Mouse (Mus musculus) embryonic facial prominence, embryonic 14.5 days (tissue): ENCODE results near the gene Cavin4. TPM values are rescaled to one million over a fixed set of nuclear protein-coding genes. Genes with fewer than 3 reads are reported as not detected.
A peak's percentile ranks its signal among the peaks of the same experiment; 100 is the strongest.

Source experiments
- ATAC-seq: fragments of 200-750 bp; cut with Nextera tagmentation; 2 replicates; pipeline ENCODE4 v1.8.0; 2017; ENCODE audit warnings: low read depth, moderate number of reproducible peaks, moderate TSS enrichment
- DNase-seq: peaks from one replicate; pipeline ENCODE4 v3.0.0-alpha.2; 2015; ENCODE audit warnings: low spot score
- H3K27ac ChIP-seq: fragments of 300-500 bp; sonication (generic); replicated peaks from 2 replicates; pipeline ENCODE4 v1.5.1; 2014; ENCODE audit warnings: low read depth, mild to moderate bottlenecking, low read length, moderate library complexity
- H3K27me3 ChIP-seq: fragments of 300-500 bp; sonication (generic); replicated peaks from 2 replicates; pipeline ENCODE4 v1.6.1; 2014; ENCODE audit warnings: low read length; ENCODE audit not compliant: control insufficient read depth, insufficient read depth
- H3K36me3 ChIP-seq: fragments of 300-500 bp; sonication (generic); 2 replicates; pipeline ENCODE4 v1.6.1; 2014; ENCODE audit warnings: low read length, mixed read lengths; ENCODE audit not compliant: control insufficient read depth, insufficient read depth
- H3K4me1 ChIP-seq: fragments of 300-500 bp; sonication (generic); 2 replicates; pipeline ENCODE4 v1.6.1; 2014; ENCODE audit warnings: antibody characterized with exemption, low read length; ENCODE audit not compliant: control insufficient read depth, insufficient read depth
- H3K4me2 ChIP-seq: fragments of 300-500 bp; sonication (generic); 2 replicates; pipeline ENCODE4 v1.6.1; 2014; ENCODE audit warnings: low read depth, mild to moderate bottlenecking, low read length, moderate library complexity, mixed read lengths
- H3K4me3 ChIP-seq: fragments of 300-500 bp; sonication (generic); 2 replicates; pipeline ENCODE4 v1.5.1; 2014; ENCODE audit warnings: low read depth, mild to moderate bottlenecking, low read length
- H3K9ac ChIP-seq: fragments of 300-500 bp; sonication (generic); 2 replicates; pipeline ENCODE4 v1.6.1; 2014; ENCODE audit warnings: low read depth, mild to moderate bottlenecking, low read length, moderate library complexity, mixed read lengths
- H3K9me3 ChIP-seq: fragments of 300-500 bp; sonication (generic); 2 replicates; pipeline ENCODE4 v1.6.1; 2016; ENCODE audit warnings: low read length; ENCODE audit not compliant: control insufficient read depth
- WGBS: fragments of 180-500 bp; shearing (Covaris S2); extraction: QIAGEN DNeasy Blood & Tissue Kit; methylation state at CpG from one replicate; pipeline ENCODE4 v1.1.7; 2014; 5-methylcytosine and 5-hydroxymethylcytosine counted together
- polyA plus RNA-seq: library from polyadenylated mRNA; unstranded; fragments of >200 nt; fragmentation: Nextera tagmentation; extraction: Ambion mirVana; gene quantifications from 2 replicates; pipeline ENCODE4 v1.2.1, GENCODE M21; 2014

The Cavin4 gene
- polyA plus RNA-seq, 1 experiment from 2014 or later: 32.4 TPM

DNA sequence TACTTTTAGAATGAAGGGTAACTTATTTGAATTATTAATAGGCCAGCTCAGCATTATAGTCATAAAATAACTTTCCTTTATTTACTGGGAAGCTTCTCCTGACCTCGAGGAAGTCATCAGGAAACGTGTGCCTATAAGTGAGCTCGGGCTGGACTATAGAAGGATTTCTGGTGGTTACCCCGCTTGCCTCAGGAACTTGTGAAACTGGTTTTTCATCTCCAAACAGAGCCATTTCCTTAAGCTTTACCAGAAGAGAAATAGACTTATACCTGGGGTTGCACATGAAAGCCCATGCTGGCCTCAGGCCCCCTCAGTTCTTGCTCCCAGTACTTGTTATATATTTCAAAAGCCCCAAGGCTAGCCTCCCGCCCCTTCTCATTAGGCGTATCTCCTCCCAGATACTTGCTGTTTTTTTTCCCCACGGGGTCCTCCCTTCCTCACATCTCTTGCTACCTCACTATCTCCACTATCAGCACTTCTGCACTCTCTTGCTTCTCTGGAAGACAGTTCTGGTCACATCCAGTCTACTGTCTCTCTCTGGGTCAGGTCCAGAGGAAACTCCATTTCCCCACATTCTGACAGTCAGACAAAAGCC is 21.4 kb downstream of the Cavin4 start:
- H3K4me3 ChIP-seq: no peak overlapping the region
- DNase-seq (peak; percentile 42), ATAC-seq (0 out of 2 replicates have a peak, but pooled peaks have one; percentile 23)
- no peak overlapping the region for H3K27ac ChIP-seq
- no peak overlapping the region for H3K4me2 ChIP-seq
- 67% methylated on average over 7 of the region's 7 CpGs for WGBS
- H3K36me3 ChIP-seq: no peaks in the 10 kb centered on the region
- no peaks in the 10 kb centered on the region for H3K9me3 ChIP-seq
- H3K27me3 ChIP-seq: no peaks in the 10 kb centered on the region
- H3K4me1 ChIP-seq: 0 out of 2 replicates have a peak, but pooled peaks cover 4% of the 10 kb centered on the region
- H3K9ac ChIP-seq: no peak overlapping the region

DNA sequence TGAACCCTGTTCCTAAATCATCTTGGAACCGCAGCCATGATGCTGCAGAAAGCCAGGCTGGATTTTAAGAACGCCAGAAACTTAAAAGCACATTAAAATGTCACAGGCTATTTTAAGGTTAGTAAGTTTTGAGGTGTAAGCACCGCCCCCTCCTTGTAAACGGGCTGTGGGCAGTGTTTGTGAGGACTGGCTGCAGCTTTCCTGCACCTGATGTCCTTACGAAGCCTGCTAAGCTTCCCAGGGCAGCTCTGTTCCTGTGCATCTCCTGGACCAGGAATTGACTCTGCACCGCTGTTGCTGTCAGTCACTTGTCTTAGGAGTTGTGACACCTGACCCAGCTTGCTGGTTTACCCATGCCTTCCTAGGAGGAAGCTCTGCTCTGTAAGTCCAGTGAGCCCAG is 24.8 kb downstream of the Cavin4 start:
- no peaks in the 10 kb centered on the region for H3K4me1 ChIP-seq
- no peaks in the 10 kb centered on the region for H3K27me3 ChIP-seq
- 69% methylated on average over 6 of the region's 6 CpGs for WGBS
- no peak overlapping the region for H3K4me2 ChIP-seq
- H3K4me3 ChIP-seq: no peak overlapping the region
- no peaks in the 10 kb centered on the region for H3K36me3 ChIP-seq
- no peaks in the 10 kb centered on the region for H3K9me3 ChIP-seq
- no peak overlapping the region for H3K9ac ChIP-seq
- DNase-seq (no peak), ATAC-seq (no peak)
- H3K27ac ChIP-seq: no peak overlapping the region

DNA sequence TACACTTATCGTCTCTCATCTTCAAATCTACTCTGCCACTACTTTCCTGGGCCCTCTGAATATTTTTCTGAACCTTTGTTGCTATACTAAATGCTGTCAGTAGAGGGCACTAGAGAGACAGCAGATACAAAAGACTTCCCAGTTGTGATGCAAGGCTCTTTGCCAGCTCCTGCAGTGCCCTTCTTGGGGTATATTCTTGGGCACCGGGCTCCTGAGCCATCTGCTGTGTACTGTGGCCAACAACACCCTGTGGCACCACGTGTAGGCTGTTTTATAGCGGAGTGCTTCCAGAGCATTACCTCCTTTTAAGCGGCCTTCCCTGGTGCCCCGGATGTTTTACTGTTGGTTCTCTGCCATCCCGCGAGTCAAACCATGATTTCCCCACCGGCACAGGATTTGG is 27.3 kb downstream of the Cavin4 start:
- H3K27ac ChIP-seq: no peak overlapping the region
- no peaks in the 10 kb centered on the region for H3K36me3 ChIP-seq
- H3K4me2 ChIP-seq: no peak overlapping the region
- H3K9me3 ChIP-seq: no peaks in the 10 kb centered on the region
- DNase-seq: peak; percentile 61
- 83% methylated on average over 9 of the region's 9 CpGs for WGBS
- no peaks in the 10 kb centered on the region for H3K27me3 ChIP-seq
- H3K4me3 ChIP-seq: no peak overlapping the region
- no peak for ATAC-seq
- no peak overlapping the region for H3K9ac ChIP-seq
- H3K4me1 ChIP-seq: no peaks in the 10 kb centered on the region

DNA sequence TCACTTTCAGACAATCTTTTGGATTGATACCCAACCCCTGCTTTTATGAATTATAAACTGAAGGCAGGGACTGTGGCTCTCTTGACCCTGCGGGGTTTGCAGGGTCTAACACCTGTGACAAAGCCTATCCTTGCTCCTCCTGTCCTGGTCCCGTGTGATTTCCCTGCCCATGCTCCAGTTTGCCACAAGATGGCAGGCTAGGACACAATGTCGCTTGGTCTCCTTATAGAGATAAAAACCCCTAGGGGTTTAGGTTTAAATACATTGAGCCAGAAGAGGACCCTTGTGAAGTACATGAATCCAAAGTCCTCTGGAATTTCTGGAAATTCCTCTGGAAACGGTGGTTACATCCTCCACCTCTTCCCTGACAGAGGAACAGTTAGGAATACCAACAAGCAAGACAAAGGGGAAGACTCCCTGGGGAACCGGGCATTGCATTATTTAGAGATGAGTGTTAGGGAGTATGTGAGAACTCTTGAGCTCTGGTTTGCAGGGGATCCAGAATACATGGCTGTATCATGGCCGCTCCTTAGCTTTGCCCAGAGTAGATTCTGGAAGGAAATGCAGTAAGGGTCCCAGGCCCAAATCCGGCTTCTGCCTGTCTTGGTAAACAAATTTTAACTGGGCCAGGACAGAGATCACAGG is 28.6 kb downstream of the Cavin4 start:
- peak; percentile 70 for ATAC-seq
- peak; percentile 82 for DNase-seq

DNA sequence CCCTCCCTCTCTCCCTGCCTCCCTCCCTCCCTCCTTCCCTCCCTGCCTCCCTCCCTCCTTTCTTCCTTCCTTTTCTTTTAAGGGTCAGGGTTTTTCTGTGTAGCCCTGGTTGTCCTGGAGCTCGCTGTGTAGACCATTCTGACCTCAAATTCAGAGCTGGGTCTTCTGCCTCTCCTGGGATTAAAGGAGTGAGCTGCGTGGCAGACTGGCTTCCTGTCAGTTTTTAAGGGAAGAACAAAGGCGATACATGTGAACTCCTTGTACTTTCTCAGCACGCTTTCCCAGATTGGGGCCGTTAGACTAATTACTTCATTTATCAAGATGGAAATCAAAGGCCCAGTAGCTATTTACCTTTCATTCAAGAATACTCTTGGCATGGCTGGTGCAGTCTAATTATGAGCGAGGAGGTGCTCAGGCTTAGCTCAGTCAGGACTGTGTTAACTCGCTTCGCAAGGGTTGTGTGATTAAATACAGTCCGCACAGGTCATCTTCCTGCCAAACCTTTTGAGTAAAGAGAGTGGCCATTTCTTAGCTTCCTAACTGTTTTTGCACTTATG is 29.5 kb downstream of the Cavin4 start:
- Histone ChIP-seq H3K27me3 (no peaks in the 10 kb centered on the region), H3K4me3 (no peak overlapping the region), H3K4me1 (no peaks in the 10 kb centered on the region), H3K4me2 (no peak overlapping the region), H3K27ac (no peak overlapping the region), H3K36me3 (no peaks in the 10 kb centered on the region), H3K9ac (no peak overlapping the region), H3K9me3 (no peaks in the 10 kb centered on the region)
- DNase-seq: no peak
- ATAC-seq: no peak
- WGBS: 43% methylated on average over 9 of the region's 9 CpGs

More for the DNA sequence above, 28.6 kb downstream of the Cavin4 start:
- H3K9me3 ChIP-seq: no peaks in the 10 kb centered on the region
- no peaks in the 10 kb centered on the region for H3K27me3 ChIP-seq
- H3K4me3 ChIP-seq: no peak overlapping the region
- H3K27ac ChIP-seq: no peak overlapping the region
- H3K9ac ChIP-seq: no peak overlapping the region
- no peak overlapping the region for H3K4me2 ChIP-seq
- no peaks in the 10 kb centered on the region for H3K36me3 ChIP-seq
- WGBS: 41% methylated on average over 7 of the region's 7 CpGs
- H3K4me1 ChIP-seq: no peaks in the 10 kb centered on the region

DNA sequence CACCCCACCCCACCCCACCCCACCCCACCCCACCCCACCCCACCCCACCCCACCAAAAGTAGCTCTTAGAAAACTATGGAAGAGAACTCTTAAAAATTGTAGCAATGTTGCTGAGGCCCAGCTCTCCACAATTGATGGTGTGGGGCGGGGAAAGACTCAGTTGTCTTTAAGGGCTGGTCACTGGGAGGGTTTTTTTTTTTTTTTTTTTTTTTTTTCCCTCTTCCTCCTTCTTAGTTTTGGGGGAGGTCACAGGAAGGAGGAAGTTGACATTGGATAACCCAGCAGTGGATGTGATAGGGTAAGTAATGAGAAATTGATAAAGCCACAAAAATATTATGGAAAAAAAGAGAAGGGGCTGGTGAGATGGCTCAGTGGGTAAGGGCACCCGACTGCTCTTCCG is 33.4 kb downstream of the Cavin4 start:
- WGBS: 91% methylated on average over 3 of the region's 3 CpGs
- no peak overlapping the region for H3K9ac ChIP-seq
- H3K36me3 ChIP-seq: no peaks in the 10 kb centered on the region
- H3K9me3 ChIP-seq: no peaks in the 10 kb centered on the region
- ATAC-seq (no peak), DNase-seq (no peak)
- H3K4me1 ChIP-seq: no peaks in the 10 kb centered on the region
- H3K27me3 ChIP-seq: no peaks in the 10 kb centered on the region
- no peak overlapping the region for H3K27ac ChIP-seq
- H3K4me2 ChIP-seq: no peak overlapping the region
- no peak overlapping the region for H3K4me3 ChIP-seq

DNA sequence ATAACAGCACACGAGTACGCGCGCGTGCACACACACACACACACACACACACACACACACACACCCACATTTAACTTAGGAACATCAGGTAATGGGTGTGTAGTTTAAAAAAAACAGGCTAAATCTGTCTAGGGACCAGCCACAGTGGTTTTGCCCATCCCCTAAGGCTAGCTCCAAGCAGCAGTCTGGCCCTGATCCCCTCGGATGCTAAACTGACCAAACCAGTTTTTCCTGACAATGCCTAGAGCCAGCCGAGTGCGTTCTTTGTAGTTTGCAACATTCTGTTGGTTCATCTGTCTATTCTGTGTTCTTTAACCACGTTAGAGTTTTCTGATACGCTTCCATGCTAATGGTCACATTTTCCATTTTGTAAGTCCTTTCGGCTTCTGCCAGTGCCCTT is 34.0 kb downstream of the Cavin4 start:
- DNase-seq: peak; percentile 76
- ATAC-seq: peak; percentile 85

DNA sequence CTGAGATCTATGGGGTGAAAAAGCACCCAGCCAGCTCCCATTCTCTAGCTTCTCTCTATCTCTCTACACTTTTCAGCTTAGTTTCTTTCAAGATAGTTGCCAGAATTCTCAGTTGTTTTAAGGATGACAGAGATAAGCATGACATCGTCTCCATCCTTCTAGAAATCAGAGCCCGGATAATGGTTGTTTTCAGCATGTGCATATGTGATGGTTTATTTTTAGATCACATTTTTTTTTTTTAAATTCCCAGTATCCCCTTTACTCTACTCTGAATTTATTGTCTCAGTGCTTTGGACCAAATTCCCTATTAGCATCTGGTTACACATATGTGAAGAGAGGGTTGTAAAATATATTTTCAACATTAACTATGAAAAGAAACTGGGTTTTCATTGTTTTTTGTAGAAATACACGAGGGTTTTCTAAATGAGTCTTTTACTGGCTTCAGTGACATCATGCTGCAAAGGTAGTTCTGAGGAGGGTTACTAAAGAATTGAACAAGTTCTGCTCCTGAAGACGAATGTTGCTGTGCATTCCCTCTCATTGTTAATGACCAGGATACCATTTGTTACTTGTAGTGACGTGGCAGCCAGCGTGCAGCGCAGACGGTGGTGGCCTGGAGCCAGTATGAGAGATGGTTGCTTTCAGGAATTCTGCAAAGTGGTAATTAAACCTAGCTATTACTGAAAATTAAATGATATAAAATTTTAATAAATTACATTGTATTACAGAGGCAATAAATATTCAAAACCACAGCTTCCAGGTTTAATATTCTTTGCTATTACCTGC is 52.7 kb downstream of the Cavin4 start:
- 72% methylated on average over 8 of the region's 8 CpGs for WGBS

More for the DNA sequence above, 34.0 kb downstream of the Cavin4 start:
- Histone ChIP-seq H3K36me3 (no peaks in the 10 kb centered on the region), H3K4me2 (no peak overlapping the region), H3K27ac (no peak overlapping the region), H3K9me3 (peaks cover 4% of the 10 kb centered on the region; the same call in 1 of the 2 replicates), H3K27me3 (no peaks in the 10 kb centered on the region), H3K9ac (no peak overlapping the region), H3K4me1 (no peaks in the 10 kb centered on the region), H3K4me3 (no peak overlapping the region)
- WGBS: 34% methylated on average over 11 of the region's 11 CpGs

More for the DNA sequence above, 52.7 kb downstream of the Cavin4 start:
- DNase-seq (no peak), ATAC-seq (no peak)
- no peaks in the 10 kb centered on the region for H3K27me3 ChIP-seq
- H3K4me2 ChIP-seq: no peak overlapping the region
- no peak overlapping the region for H3K4me3 ChIP-seq
- no peaks in the 10 kb centered on the region for H3K9me3 ChIP-seq
- no peak overlapping the region for H3K27ac ChIP-seq
- H3K36me3 ChIP-seq: no peaks in the 10 kb centered on the region
- H3K4me1 ChIP-seq: no peaks in the 10 kb centered on the region
- H3K9ac ChIP-seq: no peak overlapping the region
